Mouse (Mus musculus) stomach, embryonic 15.5 days (tissue): ENCODE measurements at regions not wholly inside any gene's neighbourhood (a gene's known extent, or its start where the extent isn't known, plus 50 kb on each side); places are given as distances from the start of the nearest gene placed in this dataset.

Experiments
- ATAC-seq: fragments of 200-750 bp; cut with Nextera tagmentation; 2 replicates; pipeline ENCODE4 v1.8.0; 2017; ENCODE audit warnings: low read depth, moderate number of reproducible peaks, moderate TSS enrichment; ENCODE audit not compliant: insufficient read depth, low FRiP score
- H3K27ac ChIP-seq: fragments of 300-500 bp; sonication (generic); 2 replicates; pipeline ENCODE4 v1.5.1; 2015; ENCODE audit warnings: mild to moderate bottlenecking, inconsistent platforms
- H3K27me3 ChIP-seq: fragments of 300-500 bp; sonication (generic); replicated peaks from 2 replicates; pipeline ENCODE4 v1.6.1; 2015; ENCODE audit warnings: inconsistent platforms
- H3K36me3 ChIP-seq: fragments of 300-500 bp; sonication (generic); 2 replicates; pipeline ENCODE4 v1.6.1; 2015; ENCODE audit warnings: inconsistent platforms
- H3K4me1 ChIP-seq: fragments of 300-500 bp; sonication (generic); 2 replicates; pipeline ENCODE4 v1.6.1; 2015; ENCODE audit warnings: inconsistent platforms
- H3K4me2 ChIP-seq: fragments of 300-500 bp; sonication (generic); 2 replicates; pipeline ENCODE4 v1.6.1; 2015; ENCODE audit warnings: mild to moderate bottlenecking, inconsistent platforms
- H3K4me3 ChIP-seq: fragments of 300-500 bp; sonication (generic); replicated peaks from 2 replicates; pipeline ENCODE4 v1.5.1; 2015; ENCODE audit warnings: inconsistent platforms
- H3K9ac ChIP-seq: fragments of 300-500 bp; sonication (generic); 2 replicates; pipeline ENCODE4 v1.6.1; 2015; ENCODE audit warnings: inconsistent platforms
- H3K9me3 ChIP-seq: fragments of 300-500 bp; sonication (generic); 2 replicates; pipeline ENCODE4 v1.6.1; 2016; ENCODE audit warnings: inconsistent platforms
- WGBS: fragments of 180-500 bp; shearing (Covaris S2); methylation state at CpG from one replicate; pipeline ENCODE4 v1.1.7; 2015; 5-methylcytosine and 5-hydroxymethylcytosine counted together

- ATAC-seq, result no peak
- H3K4me1 ChIP-seq, result no peaks in the 10 kb centered on the region
Observed at GRCm38 (mm10) chr4:124340073-124340472, 270.5 kb downstream of the 3100002H09Rik start.

GRCm38 (mm10) chr4:124335726-124336125 is 274.9 kb downstream of the 3100002H09Rik start:
- no peaks in the 10 kb centered on the region for H3K9me3 ChIP-seq
- no peaks in the 10 kb centered on the region for H3K36me3 ChIP-seq
- H3K4me2 ChIP-seq, result no peak overlapping the region
- no peak overlapping the region for H3K9ac ChIP-seq
- WGBS, result 79% methylated on average over 2 of the region's 2 CpGs
- no peak for ATAC-seq
- no peaks in the 10 kb centered on the region for H3K27me3 ChIP-seq
- no peaks in the 10 kb centered on the region for H3K4me1 ChIP-seq
- H3K27ac ChIP-seq, result no peak overlapping the region
- H3K4me3 ChIP-seq, result no peak overlapping the region

More at GRCm38 (mm10) chr4:124340073-124340472, 270.5 kb downstream of the 3100002H09Rik start:
- Histone ChIP-seq H3K36me3 (no peaks in the 10 kb centered on the region; the same call in 1 of the 2 replicates), H3K9me3 (no peaks in the 10 kb centered on the region), H3K27me3 (no peaks in the 10 kb centered on the region), H3K4me2 (no peak overlapping the region), H3K4me3 (no peak overlapping the region), H3K9ac (no peak overlapping the region), H3K27ac (no peak overlapping the region)
- 46% methylated on average over 7 of the region's 7 CpGs for WGBS

- ATAC-seq, result no peak
- no peaks in the 10 kb centered on the region for H3K4me1 ChIP-seq
- H3K27ac ChIP-seq, result no peak overlapping the region
- H3K27me3 ChIP-seq, result no peaks in the 10 kb centered on the region
- no peaks in the 10 kb centered on the region for H3K36me3 ChIP-seq
- no peak overlapping the region for H3K4me3 ChIP-seq
- WGBS, result 72% methylated on average over 2 of the region's 2 CpGs
- H3K9ac ChIP-seq, result no peak overlapping the region
- no peaks in the 10 kb centered on the region for H3K9me3 ChIP-seq
- no peak overlapping the region for H3K4me2 ChIP-seq
Observed at GRCm38 (mm10) chr4:124332974-124333373, 277.6 kb downstream of the 3100002H09Rik start.

- Histone ChIP-seq H3K36me3 (no peaks in the 10 kb centered on the region), H3K9me3 (no peaks in the 10 kb centered on the region), H3K4me1 (no peaks in the 10 kb centered on the region), H3K27ac (no peak overlapping the region), H3K4me2 (no peak overlapping the region), H3K4me3 (no peak overlapping the region), H3K9ac (no peak overlapping the region), H3K27me3 (no peaks in the 10 kb centered on the region)
- WGBS, result 81% methylated on average over 12 of the region's 12 CpGs
- ATAC-seq, result no peak
Observed at GRCm38 (mm10) chr4:124332416-124332815, 278.2 kb downstream of the 3100002H09Rik start.

- no peak overlapping the region for H3K4me3 ChIP-seq
- H3K27me3 ChIP-seq, result no peaks in the 10 kb centered on the region
- no peak overlapping the region for H3K9ac ChIP-seq
- WGBS, result 69% methylated on average over 15 of the region's 15 CpGs
- H3K9me3 ChIP-seq, result no peaks in the 10 kb centered on the region
- no peak for ATAC-seq
- no peaks in the 10 kb centered on the region for H3K36me3 ChIP-seq
- H3K4me1 ChIP-seq, result no peaks in the 10 kb centered on the region
- H3K4me2 ChIP-seq, result no peak overlapping the region
- no peak overlapping the region for H3K27ac ChIP-seq
Observed at GRCm38 (mm10) chr4:124329107-124329771, 281.4 kb downstream of the 3100002H09Rik start.

- Histone ChIP-seq H3K27ac (no peak overlapping the region), H3K4me2 (no peak overlapping the region), H3K27me3 (no peaks in the 10 kb centered on the region), H3K4me1 (no peaks in the 10 kb centered on the region), H3K9me3 (no peaks in the 10 kb centered on the region), H3K4me3 (no peak overlapping the region), H3K36me3 (no peaks in the 10 kb centered on the region), H3K9ac (no peak overlapping the region)
- ATAC-seq, result no peak
- 85% methylated on average over 9 of the region's 9 CpGs for WGBS
Observed at GRCm38 (mm10) chr4:124326301-124326700, 284.3 kb downstream of the 3100002H09Rik start.

- H3K36me3 ChIP-seq, result no peaks in the 10 kb centered on the region
- WGBS, result 70% methylated on average over 3 of the region's 3 CpGs
- no peaks in the 10 kb centered on the region for H3K27me3 ChIP-seq
- no peak overlapping the region for H3K27ac ChIP-seq
- H3K4me2 ChIP-seq, result no peak overlapping the region
- no peak overlapping the region for H3K9ac ChIP-seq
- H3K4me3 ChIP-seq, result no peak overlapping the region
- H3K4me1 ChIP-seq, result no peaks in the 10 kb centered on the region
- H3K9me3 ChIP-seq, result no peaks in the 10 kb centered on the region
- ATAC-seq, result no peak
Observed at GRCm38 (mm10) chr4:124323589-124323988, 287.0 kb downstream of the 3100002H09Rik start.

- no peaks in the 10 kb centered on the region for H3K27me3 ChIP-seq
- H3K4me3 ChIP-seq, result no peak overlapping the region
- whole genome bisulfite sequencing, result 58% methylated on average over 7 of the region's 7 CpGs
- H3K4me1 ChIP-seq, result no peaks in the 10 kb centered on the region
- H3K27ac ChIP-seq, result no peak overlapping the region
- ATAC-seq, result no peak
- H3K9me3 ChIP-seq, result no peaks in the 10 kb centered on the region
- H3K36me3 ChIP-seq, result no peaks in the 10 kb centered on the region
- H3K4me2 ChIP-seq, result no peak overlapping the region
- H3K9ac ChIP-seq, result no peak overlapping the region
Observed at GRCm38 (mm10) chr4:124321221-124321620, 289.4 kb downstream of the 3100002H09Rik start.

GRCm38 (mm10) chr4:124317042-124317441 is 293.6 kb downstream of the 3100002H09Rik start:
- Histone ChIP-seq H3K9me3 (no peaks in the 10 kb centered on the region), H3K4me2 (no peak overlapping the region), H3K4me1 (no peaks in the 10 kb centered on the region), H3K36me3 (no peaks in the 10 kb centered on the region), H3K9ac (no peak overlapping the region), H3K4me3 (no peak overlapping the region), H3K27ac (no peak overlapping the region), H3K27me3 (no peaks in the 10 kb centered on the region)
- ATAC-seq, result no peak; the same call in 1 of the 2 replicates
- WGBS, result 6% methylated on average over 4 of the region's 4 CpGs

GRCm38 (mm10) chr4:124311657-124312056 is 298.9 kb downstream of the 3100002H09Rik start:
- no peak overlapping the region for H3K4me2 ChIP-seq
- H3K9ac ChIP-seq, result no peak overlapping the region
- no peak overlapping the region for H3K4me3 ChIP-seq
- peaks cover 4% of the 10 kb centered on the region; the same call in 1 of the 2 replicates for H3K4me1 ChIP-seq
- no peaks in the 10 kb centered on the region for H3K9me3 ChIP-seq
- no peak for ATAC-seq
- WGBS, result 80% methylated on average over 5 of the region's 5 CpGs
- H3K27me3 ChIP-seq, result no peaks in the 10 kb centered on the region
- H3K27ac ChIP-seq, result no peak overlapping the region
- no peaks in the 10 kb centered on the region for H3K36me3 ChIP-seq

- Histone ChIP-seq H3K4me2 (no peak overlapping the region), H3K36me3 (no peaks in the 10 kb centered on the region), H3K27me3 (no peaks in the 10 kb centered on the region), H3K27ac (no peak overlapping the region), H3K4me1 (peaks cover 4% of the 10 kb centered on the region; the same call in 1 of the 2 replicates), H3K9ac (no peak overlapping the region), H3K4me3 (no peak overlapping the region), H3K9me3 (no peaks in the 10 kb centered on the region)
- no peak for ATAC-seq
- 2% methylated on average over 10 of the region's 10 CpGs for WGBS
Observed at GRCm38 (mm10) chr4:124310594-124310993, 300.0 kb downstream of the 3100002H09Rik start.

GRCm38 (mm10) chr4:124305871-124306555 is 304.6 kb downstream of the 3100002H09Rik start:
- Histone ChIP-seq H3K27ac (no peak overlapping the region), H3K27me3 (no peaks in the 10 kb centered on the region), H3K36me3 (no peaks in the 10 kb centered on the region), H3K4me2 (no peak overlapping the region), H3K9ac (no peak overlapping the region), H3K4me1 (peaks cover 4% of the 10 kb centered on the region; the same call in 1 of the 2 replicates), H3K9me3 (no peaks in the 10 kb centered on the region), H3K4me3 (no peak overlapping the region)
- WGBS, result 71% methylated on average over 10 of the region's 10 CpGs
- no peak for ATAC-seq
